Mouse (Mus musculus): ENCODE results near the gene Elmo3. TPM values are rescaled to one million over a fixed set of nuclear protein-coding genes. Genes with fewer than 3 reads are reported as not detected.
"Not testable (repeated sequence)": the region's sequence is repeated elsewhere in the genome, so short reads cannot be mapped to it uniquely, and the experiment has no call there.

Gene Elmo3
- total RNA-seq, 4 experiments from 2014 or later = 1.5 to 3.0 (median 2.3) TPM

- DNase-seq (ENCODE audit: low spot score in 2 of 2) = no peak
These were observed 29.6 kb upstream of the Elmo3 start, which contains the start of gene Nol3 for GRCm38 (mm10) chr8:105275840-105276239. TSS of gene Nol3 (plus strand) at chr8:105276140.

- no peak for DNase-seq (ENCODE audit: low spot score in 2 of 2)
These were observed 28.9 kb upstream of the Elmo3 start for GRCm38 (mm10) chr8:105276292-105277120.

- peak; percentile 77 to 88 for DNase-seq (ENCODE audit: low spot score in 2 of 2)
These were observed 26.5 kb upstream of the Elmo3 start for GRCm38 (mm10) chr8:105278911-105279334.

GRCm38 (mm10) chr8:105280567-105280966 lies 24.8 kb upstream of the Elmo3 start:
- no peak for DNase-seq (ENCODE audit: low spot score in 2 of 2)

GRCm38 (mm10) chr8:105281821-105282220 lies 23.6 kb upstream of the Elmo3 start:
- DNase-seq (ENCODE audit: low spot score in 2 of 2) = no peak

- DNase-seq (ENCODE audit: low spot score in 2 of 2) = no peak
These were observed 23.2 kb upstream of the Elmo3 start for GRCm38 (mm10) chr8:105282239-105282638.

- no peak for DNase-seq (ENCODE audit: low spot score in 2 of 2)
These were observed 22.3 kb upstream of the Elmo3 start for GRCm38 (mm10) chr8:105283074-105283473.

- no peak for DNase-seq (ENCODE audit: low spot score in 2 of 2)
These were observed 19.9 kb upstream of the Elmo3 start for GRCm38 (mm10) chr8:105285514-105285913.

- no peak for DNase-seq (ENCODE audit: low spot score in 2 of 2)
These were observed 18.5 kb upstream of the Elmo3 start for GRCm38 (mm10) chr8:105286907-105287306.

GRCm38 (mm10) chr8:105288231-105288630 lies 17.2 kb upstream of the Elmo3 start:
- no peak for DNase-seq (ENCODE audit: low spot score in 2 of 2)

- peak; percentile 92 to 93 for DNase-seq (ENCODE audit: low spot score in 2 of 2)
These were observed 16.3 kb upstream of the Elmo3 start for GRCm38 (mm10) chr8:105288958-105289732.

- peak in 1 of 2 experiments; percentile 59 for DNase-seq (ENCODE audit: low spot score in 2 of 2)
These were observed 15.5 kb upstream of the Elmo3 start, which contains the start of gene 4931428F04Rik for GRCm38 (mm10) chr8:105289805-105290460. TSS of gene 4931428F04Rik (minus strand) at chr8:105289864.

GRCm38 (mm10) chr8:105290554-105291314 lies 14.7 kb upstream of the Elmo3 start:
- no peak for DNase-seq (ENCODE audit: low spot score in 2 of 2)

GRCm38 (mm10) chr8:105291364-105291763 lies 14.0 kb upstream of the Elmo3 start:
- DNase-seq (ENCODE audit: low spot score in 2 of 2) = not testable (repeated sequence)

- not testable (repeated sequence) for DNase-seq (ENCODE audit: low spot score in 2 of 2)
These were observed 13.6 kb upstream of the Elmo3 start for GRCm38 (mm10) chr8:105291802-105292201.

- DNase-seq (ENCODE audit: low spot score in 2 of 2) = no peak
These were observed 12.9 kb upstream of the Elmo3 start for GRCm38 (mm10) chr8:105292471-105292870.

- DNase-seq (ENCODE audit: low spot score in 2 of 2) = no peak
These were observed 12.0 kb upstream of the Elmo3 start for GRCm38 (mm10) chr8:105293405-105293804.

- no peak for DNase-seq (ENCODE audit: low spot score in 2 of 2)
These were observed 10.6 kb upstream of the Elmo3 start for GRCm38 (mm10) chr8:105294776-105295175.

- no peak for DNase-seq (ENCODE audit: low spot score in 2 of 2)
These were observed 10.1 kb upstream of the Elmo3 start for GRCm38 (mm10) chr8:105295256-105295655.

- DNase-seq (ENCODE audit: low spot score in 2 of 2) = no peak
These were observed 9.4 kb upstream of the Elmo3 start, which contains the start of gene Exoc3l for GRCm38 (mm10) chr8:105295895-105296573. TSS of gene Exoc3l (minus strand) at chr8:105296101.
